Mouse (Mus musculus): ENCODE results near the gene Gm21256.
"Not testable (repeated sequence)": the region's sequence is repeated elsewhere in the genome, so short reads cannot be mapped to it uniquely, and the experiment has no call there.

DNA sequence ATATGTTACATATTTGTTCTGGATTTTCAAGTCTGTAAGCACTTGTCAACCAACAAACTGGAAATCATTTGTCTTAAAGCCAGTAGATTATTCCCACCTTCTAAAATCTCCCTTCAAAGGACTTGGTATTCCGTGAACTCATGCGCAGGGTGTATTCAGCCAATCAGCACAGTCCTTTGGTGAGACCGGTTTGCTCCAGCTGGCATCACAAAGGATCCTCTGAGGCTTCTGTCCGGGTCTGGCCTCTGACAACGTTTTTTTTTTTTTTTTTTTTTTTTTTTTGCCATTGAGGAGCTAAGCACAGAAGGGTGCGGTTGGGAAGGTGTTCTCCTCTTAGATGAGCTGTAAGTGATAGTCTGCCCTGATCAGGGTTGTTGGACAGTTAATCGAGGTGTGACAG is at the start of gene Gm21256:
- TF ChIP-seq CTCF, POLR2A (IDR thresholded peaks at IDR 0.05; ENCODE audit: extremely low read depth, insufficient read depth, low read length): not testable (repeated sequence)

Data from cortical plate, adult 2 months (tissue).